Mouse (Mus musculus) kidney, postnatal 0 days (tissue): Measurements from ENCODE around the gene Nfe2l1. TPM values are rescaled to one million over a fixed set of nuclear protein-coding genes. Genes with fewer than 3 reads are reported as not detected.

Experiments
- ATAC-seq: fragments of 200-750 bp; cut with Nextera tagmentation; replicated peaks from 2 replicates; pipeline ENCODE4 v1.8.0; 2017; ENCODE audit warnings: low read depth, moderate number of reproducible peaks, moderate TSS enrichment, moderate library complexity; ENCODE audit not compliant: low FRiP score
- DNase-seq: peaks from one replicate; pipeline ENCODE4 v3.0.0-alpha.2; 2016; ENCODE audit warnings: low spot score
- H3K27ac ChIP-seq: fragments of 300-500 bp; sonication (generic); 2 replicates; pipeline ENCODE4 v1.5.1; 2014; ENCODE audit warnings: mild to moderate bottlenecking
- H3K27me3 ChIP-seq: fragments of 300-500 bp; sonication (generic); 2 replicates; pipeline ENCODE4 v1.6.1; 2014; ENCODE audit warnings: low read length, mixed read lengths; ENCODE audit not compliant: insufficient read depth
- H3K36me3 ChIP-seq: fragments of 300-500 bp; sonication (generic); 2 replicates; pipeline ENCODE4 v1.6.1; 2014; ENCODE audit warnings: low read length, mixed read lengths; ENCODE audit not compliant: insufficient read depth
- H3K4me1 ChIP-seq: fragments of 300-500 bp; sonication (generic); replicated peaks from 2 replicates; pipeline ENCODE4 v1.6.1; 2014; ENCODE audit warnings: antibody characterized with exemption, low read length, mixed read lengths; ENCODE audit not compliant: insufficient read depth
- H3K4me2 ChIP-seq: fragments of 300-500 bp; sonication (generic); 2 replicates; pipeline ENCODE4 v1.6.1; 2014; ENCODE audit warnings: mild to moderate bottlenecking, low read length, moderate library complexity, mixed read lengths
- H3K4me3 ChIP-seq: fragments of 300-500 bp; sonication (generic); replicated peaks from 2 replicates; pipeline ENCODE4 v1.5.1; 2014; ENCODE audit warnings: low read depth, low read length
- H3K9ac ChIP-seq: fragments of 300-500 bp; sonication (generic); 2 replicates; pipeline ENCODE4 v1.6.1; 2014; ENCODE audit warnings: low read depth, low read length
- H3K9me3 ChIP-seq: fragments of 300-500 bp; sonication (generic); replicated peaks from 2 replicates; pipeline ENCODE4 v1.6.1; 2016; ENCODE audit warnings: low read length, inconsistent platforms, mixed read lengths
- CTCF ChIP-seq: IDR thresholded peaks from 2 replicates; pipeline ENCODE4 v1.5.1; 2016; ENCODE audit warnings: antibody characterized with exemption, low read depth, mild to moderate bottlenecking, moderate library complexity
- WGBS: fragments of 180-500 bp; shearing (Covaris S2); extraction: QIAGEN DNeasy Blood & Tissue Kit; methylation state at CpG from one replicate; pipeline ENCODE4 v1.1.7; 2014; 5-methylcytosine and 5-hydroxymethylcytosine counted together
- polyA plus RNA-seq: library from polyadenylated mRNA; unstranded; fragments of >200 nt; fragmentation: Nextera tagmentation; extraction: Ambion mirVana; gene quantifications from 2 replicates; pipeline ENCODE4 v1.2.1, GENCODE M21; 2015

Gene Nfe2l1
- polyA plus RNA-seq, 1 experiment from 2014 or later: 77.3 TPM

GRCm38 (mm10) chr11:96875270-96875669, 45.5 kb upstream of the Nfe2l1 start:
- no peaks in the 10 kb centered on the region for H3K27me3 ChIP-seq

GRCm38 (mm10) chr11:96873601-96874140, 43.9 kb upstream of the Nfe2l1 start:
- TF ChIP-seq CTCF: no peak
- H3K4me2 ChIP-seq: no peak overlapping the region
- no peak for DNase-seq
- H3K36me3 ChIP-seq: no peaks in the 10 kb centered on the region
- no peaks in the 10 kb centered on the region for H3K9me3 ChIP-seq
- H3K4me1 ChIP-seq: peaks cover 6% of the 10 kb centered on the region; the same call in 1 of the 2 replicates
- WGBS: 57% methylated on average over 11 of the region's 11 CpGs
- no peak for ATAC-seq
- H3K27ac ChIP-seq: no peak overlapping the region
- no peak overlapping the region for H3K9ac ChIP-seq
- H3K4me3 ChIP-seq: no peak overlapping the region
- no peaks in the 10 kb centered on the region for H3K27me3 ChIP-seq

More at GRCm38 (mm10) chr11:96875270-96875669, 45.5 kb upstream of the Nfe2l1 start:
- no peaks in the 10 kb centered on the region for H3K9me3 ChIP-seq
- ATAC-seq (no peak), DNase-seq (no peak)
- H3K4me2 ChIP-seq: peak overlapping the region; percentile 80
- 33% methylated on average over 4 of the region's 4 CpGs for WGBS
- H3K36me3 ChIP-seq: no peaks in the 10 kb centered on the region
- H3K4me1 ChIP-seq: peaks cover 6% of the 10 kb centered on the region; the same call in 1 of the 2 replicates
- TF ChIP-seq CTCF: no peak
- peak overlapping the region; percentile 35; the same call in 1 of the 2 replicates for H3K4me3 ChIP-seq
- no peak overlapping the region for H3K27ac ChIP-seq
- no peak overlapping the region for H3K9ac ChIP-seq

DNA sequence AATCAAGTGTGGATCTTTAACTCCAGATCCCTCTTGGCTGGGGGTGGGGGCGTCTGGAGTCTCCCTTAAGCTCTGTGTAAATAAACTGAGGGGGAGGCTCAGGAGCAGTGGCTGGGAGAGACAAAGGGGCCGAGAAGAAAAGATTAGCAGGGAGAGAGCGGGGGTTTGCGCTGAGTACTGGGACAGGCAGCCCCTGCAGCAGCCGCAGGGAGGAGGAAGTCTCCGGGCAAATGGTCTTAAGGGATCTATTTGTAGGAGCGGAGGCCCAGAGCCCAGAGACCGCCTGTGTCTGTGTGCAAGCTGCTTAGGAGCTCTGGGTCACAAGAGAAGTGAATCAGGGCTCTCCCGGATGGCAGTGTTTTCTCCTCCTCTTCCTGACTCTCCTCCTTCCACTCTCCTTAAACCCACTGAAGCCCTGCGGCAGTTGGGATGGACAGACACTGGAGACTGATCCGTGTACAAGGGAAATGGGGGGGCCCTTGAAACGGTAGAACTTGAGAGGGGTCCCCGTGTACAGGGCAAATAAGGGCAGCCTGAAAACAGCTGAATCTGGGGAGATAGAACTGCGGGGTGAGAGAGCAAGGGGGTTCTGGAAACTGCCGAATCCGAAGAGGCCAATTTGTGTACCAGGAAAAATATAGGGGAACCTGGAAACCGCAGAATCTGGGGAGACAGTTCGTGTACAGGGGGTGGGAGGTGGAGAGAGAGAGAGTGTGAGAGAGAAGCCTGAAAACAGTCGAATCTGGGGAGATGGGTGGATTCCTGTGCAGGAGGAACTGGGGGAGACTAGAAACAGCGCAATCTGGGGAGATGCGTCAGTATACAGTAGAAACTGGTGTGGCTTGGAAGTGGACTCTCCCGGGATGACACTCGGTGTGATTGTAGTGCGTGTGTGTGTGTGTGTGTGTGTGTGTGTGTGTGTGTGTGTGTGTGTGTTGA, 42.9 kb upstream of the Nfe2l1 start:
- H3K9ac ChIP-seq: peak overlapping the region; percentile 44; the same call in 1 of the 2 replicates
- peaks cover 6% of the 10 kb centered on the region; the same call in 1 of the 2 replicates for H3K4me1 ChIP-seq
- H3K36me3 ChIP-seq: no peaks in the 10 kb centered on the region
- H3K27me3 ChIP-seq: no peaks in the 10 kb centered on the region
- H3K9me3 ChIP-seq: no peaks in the 10 kb centered on the region
- DNase-seq: peak; percentile 74
- H3K4me2 ChIP-seq: peak overlapping the region; percentile 7; the same call in 1 of the 2 replicates
- no peak overlapping the region for H3K4me3 ChIP-seq
- no peak for ATAC-seq
- TF ChIP-seq CTCF: no peak
- H3K27ac ChIP-seq: no peak overlapping the region
- WGBS: 18% methylated on average over 24 of the region's 24 CpGs

- Histone ChIP-seq H3K36me3 (no peaks in the 10 kb centered on the region), H3K9me3 (no peaks in the 10 kb centered on the region), H3K4me1 (peaks cover 10% of the 10 kb centered on the region), H3K27ac (no peak overlapping the region), H3K4me2 (no peak overlapping the region), H3K9ac (no peak overlapping the region), H3K27me3 (no peaks in the 10 kb centered on the region), H3K4me3 (no peak overlapping the region)
- DNase-seq: peak; percentile 82
- TF ChIP-seq CTCF: peak; percentile 95
- 7% methylated on average over 5 of the region's 5 CpGs for WGBS
- ATAC-seq: no peak; the same call in 1 of the 2 replicates
Observed at GRCm38 (mm10) chr11:96867149-96867548, 37.4 kb upstream of the Nfe2l1 start.

- no peaks in the 10 kb centered on the region for H3K36me3 ChIP-seq
- H3K27me3 ChIP-seq: no peaks in the 10 kb centered on the region
- H3K4me2 ChIP-seq: peak overlapping the region; percentile 89
- H3K4me3 ChIP-seq: no peak overlapping the region
- H3K4me1 ChIP-seq: peaks cover 21% of the 10 kb centered on the region
- 19% methylated on average over 26 of the region's 26 CpGs for WGBS
- TF ChIP-seq CTCF: no peak
- H3K9ac ChIP-seq: no peak overlapping the region
- ATAC-seq: peak; percentile 67
- H3K9me3 ChIP-seq: no peaks in the 10 kb centered on the region
- peak; percentile 65 for DNase-seq
- peak overlapping the region; percentile 80 for H3K27ac ChIP-seq
Observed at GRCm38 (mm10) chr11:96863206-96863995, 33.6 kb upstream of the Nfe2l1 start.

- ATAC-seq: no peak
- WGBS: 45% methylated on average over 12 of the region's 12 CpGs
- no peak for DNase-seq
Observed at GRCm38 (mm10) chr11:96862534-96862933, 32.8 kb upstream of the Nfe2l1 start.

More at GRCm38 (mm10) chr11:96862534-96862933, 32.8 kb upstream of the Nfe2l1 start:
- Histone ChIP-seq H3K4me2 (peak overlapping the region; percentile 89), H3K9ac (no peak overlapping the region), H3K4me1 (peaks cover 21% of the 10 kb centered on the region), H3K27me3 (no peaks in the 10 kb centered on the region), H3K4me3 (no peak overlapping the region), H3K36me3 (no peaks in the 10 kb centered on the region), H3K27ac (peak overlapping the region; percentile 80), H3K9me3 (no peaks in the 10 kb centered on the region)
- no peak for TF ChIP-seq CTCF
